Mouse (Mus musculus) ovary, postnatal 10 days (tissue): ENCODE measurements around the gene Acp5.

Experiments
- DNase-seq: peaks from one replicate; pipeline ENCODE4 v3.0.0; 2022; ENCODE audit warnings: low spot score

Acp5 gene

DNA sequence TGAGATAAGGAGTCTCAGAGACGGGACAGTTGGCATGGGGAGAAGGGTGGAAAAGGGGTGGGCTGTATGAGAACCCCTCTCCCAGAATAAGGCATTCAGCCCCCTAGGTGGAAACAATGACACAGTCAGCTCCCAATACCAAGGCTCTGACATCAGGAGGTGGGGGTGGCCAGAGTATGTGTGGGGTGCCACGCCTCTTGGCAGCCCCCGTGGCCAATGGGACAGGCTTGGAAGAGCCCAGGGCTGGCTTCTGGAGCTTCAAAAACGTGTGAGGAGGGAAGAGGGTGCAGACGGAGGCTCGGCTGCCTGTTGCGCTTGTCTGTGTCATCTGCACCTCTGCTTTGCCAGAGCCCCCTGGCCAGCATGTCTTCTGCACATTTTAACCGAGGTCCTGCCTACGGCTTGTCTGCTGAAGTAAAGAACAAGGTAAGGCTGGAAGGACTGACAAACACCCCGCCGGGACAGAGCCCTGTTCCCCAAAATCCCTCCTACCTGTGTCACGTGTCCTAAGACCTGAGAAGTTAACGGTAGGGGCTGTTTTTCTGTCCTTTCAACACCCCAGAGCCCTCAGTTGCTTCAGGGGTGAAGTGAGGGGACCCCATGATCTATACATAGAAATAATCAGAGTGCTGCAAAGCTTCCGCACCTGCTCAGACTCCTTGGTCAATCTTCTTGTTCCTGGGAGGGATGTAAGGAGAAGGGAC lies 36.4 kb downstream of the Acp5 start, which contains the start of gene Cnn1:
Gene Cnn1, plus strand, starts transcription at position 224 of the 704 bp plus-strand sequence.
- DNase-seq = no peak

DNA sequence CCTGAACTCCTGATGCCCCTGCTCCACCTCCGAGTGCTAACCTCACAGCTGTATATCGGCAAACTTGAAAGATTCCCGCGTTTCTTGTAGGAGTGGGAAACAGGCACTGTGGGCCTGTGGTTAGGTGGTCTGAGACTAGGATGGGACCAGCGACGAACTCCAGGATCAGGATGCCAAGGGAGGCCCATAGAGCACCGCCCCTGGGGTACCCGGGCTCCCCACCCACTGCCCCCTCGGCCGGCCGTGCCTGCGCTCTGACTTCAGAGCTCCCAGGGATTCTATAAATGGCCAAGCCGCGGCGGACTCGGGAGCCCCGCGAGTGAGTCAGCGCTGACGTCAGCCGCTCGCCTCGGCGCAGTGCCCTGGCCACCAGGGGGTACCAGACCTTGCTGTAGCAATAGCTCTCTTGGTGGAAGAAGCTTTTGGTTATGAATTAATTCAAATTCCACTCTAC lies 39.6 kb downstream of the Acp5 start:
- DNase-seq = peak; percentile 55

DNA sequence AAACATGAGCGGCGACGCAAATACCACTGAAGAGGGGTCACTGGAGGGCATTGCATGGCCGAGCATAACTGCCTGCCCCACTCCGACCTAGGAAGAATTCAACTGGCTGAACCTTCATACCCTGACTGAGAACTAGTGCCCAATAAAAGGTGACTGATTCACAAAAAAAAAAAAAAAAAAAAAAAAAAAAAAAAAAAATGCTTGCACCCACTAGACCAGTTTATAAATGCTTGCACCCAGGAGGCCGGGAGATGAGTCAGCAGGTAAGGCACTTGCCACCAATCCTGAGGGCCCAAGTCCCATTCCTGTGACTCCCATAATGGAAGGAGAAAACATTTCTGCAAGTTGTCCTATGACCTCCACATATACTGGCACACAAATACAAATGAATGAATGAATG lies 42.8 kb downstream of the Acp5 start:
- DNase-seq = no peak

DNA sequence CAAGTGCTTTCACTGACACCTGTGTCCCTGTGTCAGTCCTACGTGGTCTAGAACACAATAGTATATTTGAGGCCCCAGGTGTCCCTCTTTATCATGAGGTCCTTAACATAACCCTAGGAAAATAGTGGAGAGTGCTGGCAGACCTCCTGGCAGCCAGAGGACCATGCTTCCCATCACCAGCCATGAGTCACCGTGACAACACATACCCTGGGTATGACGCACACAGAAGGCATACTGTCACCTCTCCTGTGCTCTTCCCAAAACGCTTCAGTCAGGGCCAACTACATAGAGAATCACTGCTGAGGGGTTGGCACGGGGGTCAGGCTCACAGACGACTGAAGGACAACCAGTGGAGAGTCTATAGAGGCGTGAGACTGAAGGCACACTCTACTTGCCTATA lies 45.5 kb downstream of the Acp5 start:
- no peak for DNase-seq

DNA sequence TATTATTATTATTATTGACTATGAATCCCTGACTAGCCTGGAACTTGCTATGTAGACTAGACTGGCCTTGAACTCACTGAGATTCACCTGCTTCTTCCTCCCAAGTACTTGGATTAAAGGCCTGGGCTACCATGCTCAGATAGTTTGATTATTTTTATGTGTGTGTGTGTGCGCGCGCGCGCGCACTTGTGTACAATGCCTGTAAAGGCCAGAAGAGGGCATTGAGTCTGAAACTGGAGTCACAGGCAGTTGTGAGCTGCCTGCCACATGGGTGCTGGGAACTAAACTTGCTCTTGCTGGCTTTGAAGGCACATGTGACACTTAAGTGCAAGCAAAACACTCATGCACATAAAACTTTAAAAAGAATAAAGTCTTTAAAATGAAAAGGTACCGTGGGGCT lies 46.2 kb downstream of the Acp5 start:
- no peak for DNase-seq

DNA sequence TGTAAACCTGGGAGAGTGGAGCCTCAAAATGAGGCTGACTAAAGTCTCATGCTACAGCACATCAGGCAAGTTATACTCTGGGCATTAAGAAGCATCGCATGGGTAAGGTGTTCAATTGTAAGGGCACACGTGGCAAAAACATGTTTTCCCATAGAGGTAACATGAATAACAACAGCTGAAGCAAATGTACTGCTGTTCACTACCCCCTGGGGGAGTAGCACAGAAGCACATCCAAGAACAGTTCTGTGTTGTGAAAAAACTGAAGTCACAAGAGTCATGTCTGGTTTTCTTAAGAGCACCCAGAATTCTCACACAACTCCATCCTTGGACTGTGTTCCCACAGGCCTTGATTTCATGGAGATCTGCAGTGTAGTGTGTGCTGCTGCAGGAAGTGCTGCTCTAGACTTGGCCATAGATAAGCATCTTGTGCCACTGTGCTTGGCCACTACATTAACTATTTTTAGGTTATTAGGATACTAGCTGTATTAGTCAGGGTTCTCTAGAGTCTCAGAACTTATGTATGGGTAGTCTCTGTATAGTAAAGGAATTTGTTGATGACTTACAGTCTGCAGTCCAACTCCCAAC lies 48.4 kb downstream of the Acp5 start:
- no peak for DNase-seq

DNA sequence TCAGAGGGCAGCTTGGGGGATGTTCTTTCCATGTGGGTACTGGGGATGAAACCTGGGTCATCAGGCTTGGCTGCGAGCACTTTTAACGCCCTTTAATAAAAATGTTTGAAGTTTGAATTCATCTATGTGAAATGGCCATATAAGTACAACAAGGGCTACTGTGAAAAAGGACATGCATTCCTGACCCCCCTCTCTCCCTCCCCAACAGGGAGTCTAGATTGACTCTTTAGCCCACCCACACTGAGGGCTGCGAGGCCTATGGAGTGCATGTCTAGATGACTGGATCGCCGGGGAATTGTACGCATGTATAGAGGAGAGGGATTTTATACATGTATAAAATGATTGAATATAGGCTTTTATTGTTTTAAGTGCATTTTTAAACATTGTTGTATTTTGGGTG lies 49.5 kb downstream of the Acp5 start:
- no peak for DNase-seq

DNA sequence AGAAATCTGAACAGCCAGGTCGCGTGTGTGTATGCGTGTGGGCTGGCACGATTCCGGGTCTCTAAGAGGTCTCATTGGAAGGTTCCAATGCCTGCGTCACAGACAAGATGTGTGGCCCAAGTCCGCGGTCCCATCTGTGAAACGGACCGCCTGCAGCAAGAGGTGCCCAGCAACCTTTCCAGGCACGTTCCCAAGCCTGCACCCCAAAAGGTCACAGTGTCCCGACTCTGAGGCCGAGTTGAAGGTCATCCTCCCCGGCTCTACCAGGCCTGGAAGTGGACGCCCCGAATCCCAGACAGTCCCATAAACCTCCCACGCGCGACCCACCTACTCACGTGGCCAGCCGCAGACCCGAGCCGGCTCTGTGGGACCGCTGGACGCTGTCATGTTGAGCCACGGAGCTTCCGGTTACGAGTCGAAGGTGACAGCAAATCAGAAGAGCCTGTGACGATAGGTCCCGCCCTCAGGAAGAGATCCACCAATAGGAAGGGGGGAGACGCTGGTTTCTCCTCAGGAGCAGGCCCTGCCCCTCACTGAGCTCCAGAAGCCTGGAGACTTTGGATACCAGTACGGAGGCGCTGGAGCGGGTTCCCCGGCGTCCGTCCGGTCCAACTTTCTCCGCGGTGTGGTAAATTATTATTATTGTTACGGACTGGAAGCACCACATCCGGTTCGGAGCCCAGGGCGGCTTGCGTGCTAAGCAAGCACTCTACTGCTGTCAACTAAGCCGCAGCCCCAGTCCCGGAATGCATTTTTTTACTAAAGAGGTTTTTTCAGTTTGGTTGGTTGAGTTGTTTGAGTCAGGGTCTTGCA lies 50.3 kb downstream of the Acp5 start, which contains the start of gene Ecsit:
Gene Ecsit, minus strand, starts transcription at position 417 of the 813 bp plus-strand sequence.
- DNase-seq = peak; percentile 62

DNA sequence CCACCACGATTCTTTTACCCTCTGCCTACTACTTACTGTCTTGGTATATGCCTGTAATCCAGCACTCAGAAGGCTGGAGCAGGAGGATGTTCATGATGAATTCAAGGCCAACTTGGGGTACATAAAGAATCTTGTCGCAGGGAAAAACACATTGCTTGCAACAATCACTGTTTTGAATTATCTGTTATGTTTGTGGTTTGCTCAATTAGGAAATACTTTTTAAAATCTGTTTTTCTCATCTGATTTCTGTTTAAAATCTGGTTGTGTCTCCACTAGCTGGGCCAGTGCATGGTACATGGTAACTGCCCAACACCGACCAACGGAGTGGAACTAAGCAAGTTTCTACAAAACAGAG lies 50.9 kb downstream of the Acp5 start:
- DNase-seq = no peak
